Mouse (Mus musculus): ENCODE measurements at regions not wholly inside any gene's neighbourhood (a gene's known extent, or its start where the extent isn't known, plus 50 kb on each side); places are given as distances from the start of the nearest gene placed in this dataset.

DNA sequence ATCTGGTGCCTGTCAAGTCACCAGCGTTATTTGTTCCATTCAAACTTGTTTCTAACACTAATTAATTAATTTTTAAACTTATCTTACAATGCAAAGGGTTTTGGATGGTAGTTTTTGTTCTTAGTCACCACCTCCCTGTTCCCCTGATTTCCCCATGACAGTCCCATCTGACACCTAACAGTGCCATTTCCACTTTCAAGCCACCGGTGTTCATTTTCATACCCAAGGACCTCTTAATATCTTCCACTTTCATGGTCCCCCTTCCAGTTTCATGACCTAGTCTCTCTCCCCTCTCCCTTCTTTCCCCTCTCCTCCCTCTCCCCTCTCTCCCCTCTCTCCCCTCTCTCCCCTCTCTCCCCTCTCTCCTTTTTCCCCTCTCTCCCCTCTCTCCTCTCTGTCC, 99.3 kb upstream of the Fndc3a start:
- Histone ChIP-seq H3K27me3 (no peaks in the 10 kb centered on the region), H3K27ac (no peak overlapping the region), H3K4me1 (no peaks in the 10 kb centered on the region), H3K36me3 (no peaks in the 10 kb centered on the region), H3K4me2 (replicated peaks) (no peak overlapping the region), H3K9ac (no peak overlapping the region), H3K4me3 (no peak overlapping the region), H3K9me3 (replicated peaks) (no peaks in the 10 kb centered on the region)
- WGBS = 74% methylated on average over 2 of the region's 2 CpGs
- no peak for ATAC-seq (ENCODE audit: low FRiP score)

GRCm38 (mm10) chr14:72807947-72808346, 98.1 kb upstream of the Fndc3a start:
- no peaks in the 10 kb centered on the region for H3K27me3 ChIP-seq
- no peaks in the 10 kb centered on the region for H3K36me3 ChIP-seq
- H3K4me1 ChIP-seq = no peaks in the 10 kb centered on the region
- no peak overlapping the region for H3K4me3 ChIP-seq
- no peak for ATAC-seq (ENCODE audit: low FRiP score)
- 91% methylated on average over 3 of the region's 3 CpGs for WGBS
- H3K9me3 ChIP-seq (replicated peaks) = no peaks in the 10 kb centered on the region
- H3K27ac ChIP-seq = no peak overlapping the region
- H3K4me2 ChIP-seq (replicated peaks) = no peak overlapping the region
- no peak overlapping the region for H3K9ac ChIP-seq

- WGBS = 86% methylated on average over 7 of the region's 7 CpGs
- no peak for ATAC-seq (ENCODE audit: low FRiP score)
- H3K4me1 ChIP-seq = no peaks in the 10 kb centered on the region
- H3K4me2 ChIP-seq (replicated peaks) = no peak overlapping the region
- no peak overlapping the region for H3K9ac ChIP-seq
- H3K27me3 ChIP-seq = no peaks in the 10 kb centered on the region
- H3K4me3 ChIP-seq = no peak overlapping the region
- H3K27ac ChIP-seq = no peak overlapping the region
- H3K9me3 ChIP-seq (replicated peaks) = no peaks in the 10 kb centered on the region
- H3K36me3 ChIP-seq = no peaks in the 10 kb centered on the region
These were observed 97.5 kb upstream of the Fndc3a start for GRCm38 (mm10) chr14:72807286-72807685.

- no peak overlapping the region for H3K9ac ChIP-seq
- 95% methylated on average over 6 of the region's 6 CpGs for WGBS
- no peaks in the 10 kb centered on the region for H3K36me3 ChIP-seq
These were observed 96.8 kb upstream of the Fndc3a start for GRCm38 (mm10) chr14:72806598-72806997.

GRCm38 (mm10) chr14:72803579-72803978, 93.8 kb upstream of the Fndc3a start:
- Histone ChIP-seq H3K4me2 (replicated peaks) (no peak overlapping the region), H3K4me1 (no peaks in the 10 kb centered on the region), H3K27ac (no peak overlapping the region), H3K27me3 (no peaks in the 10 kb centered on the region), H3K4me3 (no peak overlapping the region), H3K9me3 (replicated peaks) (no peaks in the 10 kb centered on the region), H3K36me3 (no peaks in the 10 kb centered on the region), H3K9ac (no peak overlapping the region)
- ATAC-seq (ENCODE audit: low FRiP score) = no peak

More at GRCm38 (mm10) chr14:72806598-72806997, 96.8 kb upstream of the Fndc3a start:
- no peaks in the 10 kb centered on the region for H3K27me3 ChIP-seq
- H3K4me1 ChIP-seq = no peaks in the 10 kb centered on the region
- ATAC-seq (ENCODE audit: low FRiP score) = no peak
- H3K27ac ChIP-seq = no peak overlapping the region
- no peak overlapping the region for H3K4me2 ChIP-seq (replicated peaks)
- no peak overlapping the region for H3K4me3 ChIP-seq
- H3K9me3 ChIP-seq (replicated peaks) = no peaks in the 10 kb centered on the region

DNA sequence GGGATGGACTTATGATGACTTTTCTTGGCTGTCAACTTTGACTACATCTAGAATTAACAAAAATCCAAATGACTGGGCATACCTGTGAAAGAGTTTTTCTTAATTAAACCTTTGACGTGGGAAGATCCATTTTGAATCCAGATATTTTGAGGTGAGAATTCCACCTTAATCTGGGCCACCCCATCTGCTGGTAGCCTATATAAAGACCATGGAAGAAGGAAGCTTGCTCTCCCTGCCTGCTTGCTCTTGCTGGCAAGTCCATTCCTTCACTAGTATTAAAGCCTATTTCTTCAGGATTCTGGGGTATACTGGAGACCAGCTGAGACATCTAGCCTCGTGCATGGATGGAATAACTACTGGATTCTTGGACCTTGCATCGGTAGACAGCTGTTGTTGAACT, 80.9 kb upstream of the Fndc3a start:
- WGBS = 83% methylated on average over 3 of the region's 3 CpGs
- no peak overlapping the region for H3K4me3 ChIP-seq

GRCm38 (mm10) chr14:72786929-72787328, 77.1 kb upstream of the Fndc3a start:
- Histone ChIP-seq H3K9me3 (replicated peaks) (no peaks in the 10 kb centered on the region), H3K4me1 (no peaks in the 10 kb centered on the region), H3K27me3 (no peaks in the 10 kb centered on the region), H3K4me3 (no peak overlapping the region), H3K4me2 (replicated peaks) (no peak overlapping the region), H3K9ac (no peak overlapping the region), H3K36me3 (no peaks in the 10 kb centered on the region), H3K27ac (no peak overlapping the region)
- ATAC-seq (ENCODE audit: low FRiP score) = no peak
- 88% methylated on average over 3 of the region's 3 CpGs for WGBS

More for the DNA sequence above, 80.9 kb upstream of the Fndc3a start:
- Histone ChIP-seq H3K9me3 (replicated peaks) (no peaks in the 10 kb centered on the region), H3K27me3 (no peaks in the 10 kb centered on the region), H3K27ac (no peak overlapping the region), H3K9ac (no peak overlapping the region), H3K4me2 (replicated peaks) (no peak overlapping the region), H3K4me1 (no peaks in the 10 kb centered on the region), H3K36me3 (no peaks in the 10 kb centered on the region)
- no peak for ATAC-seq (ENCODE audit: low FRiP score)

GRCm38 (mm10) chr14:72783248-72783647, 73.4 kb upstream of the Fndc3a start:
- no peak overlapping the region for H3K9ac ChIP-seq
- 74% methylated on average over 9 of the region's 9 CpGs for WGBS
- H3K36me3 ChIP-seq = no peaks in the 10 kb centered on the region
- H3K4me2 ChIP-seq (replicated peaks) = no peak overlapping the region
- H3K9me3 ChIP-seq (replicated peaks) = no peaks in the 10 kb centered on the region
- H3K4me1 ChIP-seq = no peaks in the 10 kb centered on the region
- no peak for ATAC-seq (ENCODE audit: low FRiP score)
- H3K27ac ChIP-seq = no peak overlapping the region
- no peaks in the 10 kb centered on the region for H3K27me3 ChIP-seq
- H3K4me3 ChIP-seq = no peak overlapping the region

- Histone ChIP-seq H3K4me1 (no peaks in the 10 kb centered on the region), H3K27ac (no peak overlapping the region), H3K9ac (no peak overlapping the region), H3K4me3 (no peak overlapping the region), H3K27me3 (no peaks in the 10 kb centered on the region), H3K9me3 (replicated peaks) (no peaks in the 10 kb centered on the region), H3K36me3 (no peaks in the 10 kb centered on the region), H3K4me2 (replicated peaks) (no peak overlapping the region)
- 65% methylated on average over 4 of the region's 4 CpGs for WGBS
- no peak for ATAC-seq (ENCODE audit: low FRiP score)
These were observed 69.6 kb upstream of the Fndc3a start for GRCm38 (mm10) chr14:72779446-72779845.

DNA sequence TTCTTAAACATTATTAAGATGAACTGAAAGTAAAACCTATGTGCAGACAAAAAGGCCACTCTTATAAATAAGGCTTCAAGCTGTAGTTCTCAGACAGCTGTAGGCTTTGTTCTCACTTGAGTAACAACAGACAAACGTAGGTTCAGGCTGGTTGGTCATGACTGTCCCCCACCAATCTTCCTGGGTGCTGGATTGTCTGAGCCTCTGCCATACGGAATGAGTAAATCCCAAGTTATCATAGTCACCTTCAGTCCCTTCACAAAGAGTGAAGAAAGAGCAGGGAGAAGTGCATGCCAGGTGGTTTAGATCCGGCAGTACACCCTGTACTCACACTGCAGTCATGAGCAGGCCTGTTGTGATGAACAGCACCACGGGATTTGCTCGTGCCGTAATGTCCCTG, 69.0 kb upstream of the Fndc3a start:
- ATAC-seq (ENCODE audit: low FRiP score) = no peak
- Histone ChIP-seq H3K27ac (no peak overlapping the region), H3K4me3 (no peak overlapping the region), H3K4me1 (no peaks in the 10 kb centered on the region), H3K4me2 (replicated peaks) (no peak overlapping the region), H3K27me3 (no peaks in the 10 kb centered on the region), H3K9me3 (replicated peaks) (no peaks in the 10 kb centered on the region), H3K36me3 (no peaks in the 10 kb centered on the region), H3K9ac (no peak overlapping the region)
- WGBS = 75% methylated on average over 6 of the region's 6 CpGs

DNA sequence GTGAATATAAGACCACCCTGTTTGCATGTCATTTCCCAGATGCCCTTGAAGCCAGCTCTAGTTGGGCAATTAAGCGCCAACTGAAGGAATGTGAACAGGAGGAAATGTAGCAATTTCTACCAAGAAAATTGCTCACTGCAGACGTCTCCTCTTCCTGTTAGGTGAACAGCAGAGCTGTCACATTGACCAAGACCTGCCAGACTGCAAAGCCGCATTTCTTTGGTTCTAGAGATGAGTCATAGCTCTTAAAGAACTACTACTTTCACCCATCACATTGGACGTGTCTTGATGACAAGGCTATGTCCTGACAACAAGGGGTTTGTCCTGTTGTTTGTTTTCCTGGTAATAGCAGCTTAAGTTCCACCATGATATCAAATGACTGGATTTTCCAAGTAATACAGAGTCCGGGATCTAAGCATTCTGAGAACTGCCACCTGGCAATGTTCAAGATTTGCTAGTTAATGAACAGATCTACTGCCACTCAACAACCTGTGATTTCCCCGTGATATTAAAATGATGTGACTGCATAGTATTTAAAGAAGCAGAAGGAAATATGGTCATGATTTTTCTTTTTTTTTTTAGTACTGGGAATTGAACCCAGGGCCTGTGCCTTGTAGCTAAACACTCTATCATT, 68.2 kb upstream of the Fndc3a start:
- WGBS = 84% methylated on average over 6 of the region's 6 CpGs
- H3K4me1 ChIP-seq = no peaks in the 10 kb centered on the region
- no peaks in the 10 kb centered on the region for H3K27me3 ChIP-seq
- no peak for ATAC-seq (ENCODE audit: low FRiP score)
- no peaks in the 10 kb centered on the region for H3K36me3 ChIP-seq
- no peak overlapping the region for H3K9ac ChIP-seq
- no peak overlapping the region for H3K4me3 ChIP-seq
- no peak overlapping the region for H3K4me2 ChIP-seq (replicated peaks)
- no peaks in the 10 kb centered on the region for H3K9me3 ChIP-seq (replicated peaks)
- no peak overlapping the region for H3K27ac ChIP-seq

- H3K27me3 ChIP-seq = no peaks in the 10 kb centered on the region
- H3K9ac ChIP-seq = no peak overlapping the region
- no peak overlapping the region for H3K27ac ChIP-seq
- no peaks in the 10 kb centered on the region for H3K4me1 ChIP-seq
- WGBS = 44% methylated on average over 1 of the region's 1 CpGs
- no peaks in the 10 kb centered on the region for H3K36me3 ChIP-seq
- no peak overlapping the region for H3K4me3 ChIP-seq
- ATAC-seq (ENCODE audit: low FRiP score) = no peak
- peaks cover 8% of the 10 kb centered on the region for H3K9me3 ChIP-seq (replicated peaks)
- H3K4me2 ChIP-seq (replicated peaks) = no peak overlapping the region
These were observed 60.4 kb upstream of the Fndc3a start for GRCm38 (mm10) chr14:72770237-72770636.

DNA sequence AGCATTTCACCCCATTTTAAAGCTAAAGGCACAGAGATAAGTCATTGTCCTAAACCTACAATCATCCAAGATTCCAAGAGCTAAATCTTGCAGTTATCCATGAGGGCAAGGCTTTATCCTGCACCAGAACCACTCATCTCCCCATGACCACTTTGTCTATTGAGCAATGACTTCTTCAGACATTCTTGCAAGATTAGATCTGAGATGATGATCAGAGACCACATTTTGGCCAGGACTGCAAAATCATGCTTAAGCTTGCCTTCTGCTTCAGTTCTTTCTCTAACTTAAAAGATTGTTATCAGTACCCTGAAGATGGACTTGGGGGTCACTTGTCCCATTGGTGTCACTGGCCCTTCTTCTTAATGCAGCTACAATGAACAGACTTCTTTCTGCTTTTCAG, 50.3 kb upstream of the Fndc3a start:
- no peak overlapping the region for H3K27ac ChIP-seq
- no peak for ATAC-seq (ENCODE audit: low FRiP score)
- H3K4me3 ChIP-seq = no peak overlapping the region
- H3K9me3 ChIP-seq (replicated peaks) = no peaks in the 10 kb centered on the region
- H3K4me2 ChIP-seq (replicated peaks) = no peak overlapping the region
- no peak overlapping the region for H3K9ac ChIP-seq
- no peaks in the 10 kb centered on the region for H3K36me3 ChIP-seq
- H3K27me3 ChIP-seq = no peaks in the 10 kb centered on the region
- no peaks in the 10 kb centered on the region for H3K4me1 ChIP-seq
